Mouse (Mus musculus) ES-Bruce4 (cell line): ENCODE results near the gene Ptpn14.

Experiments used
- CTCF ChIP-seq: IDR thresholded peaks from one replicate; pipeline ENCODE4 v1.8.1; 2011; ENCODE audit warnings: low read depth, low read length
- EP300 ChIP-seq: IDR thresholded peaks from 2 replicates; pipeline ENCODE4 v1.6.1; 2011; ENCODE audit warnings: low read depth, low read length; ENCODE audit not compliant: insufficient read depth
- POLR2A ChIP-seq: IDR thresholded peaks from one replicate; pipeline ENCODE4 v1.8.1; 2011; ENCODE audit warnings: low read length; ENCODE audit not compliant: insufficient read depth

DNA sequence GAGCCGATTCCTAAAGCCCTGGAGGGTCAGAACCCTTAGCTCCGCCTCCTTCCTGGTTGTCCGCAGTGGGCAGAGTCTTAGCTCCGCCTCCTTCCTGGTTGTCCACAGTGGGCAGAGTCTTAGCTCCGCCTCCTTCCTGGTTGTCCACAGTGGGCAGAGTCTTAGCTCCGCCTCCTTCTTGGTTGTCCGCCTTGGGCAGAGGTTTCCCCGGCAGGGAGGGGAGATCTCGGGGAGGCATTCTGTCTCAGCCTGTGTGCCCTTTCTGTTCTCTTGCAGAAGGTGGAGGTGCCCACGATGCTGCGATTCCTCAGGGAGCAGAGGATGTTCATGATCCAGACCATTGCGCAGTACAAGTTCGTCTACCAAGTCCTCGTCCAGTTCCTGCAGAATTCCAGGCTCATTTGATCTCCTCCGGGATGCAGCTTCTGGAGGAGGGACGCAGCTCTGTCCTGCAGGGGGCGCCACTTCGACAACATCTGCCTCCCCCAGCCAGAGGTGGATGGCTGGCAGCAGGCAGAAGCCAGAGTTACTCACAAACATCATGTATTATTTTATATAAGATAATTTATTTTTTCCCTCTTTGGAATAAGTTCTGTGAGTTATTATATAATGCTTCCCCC lies 141.7 kb downstream of the Ptpn14 start:
- TF ChIP-seq POLR2A (no peak), CTCF (peak; percentile 80), EP300 (no peak)
